Mouse (Mus musculus) yolk sac, embryonic 10.5 days (tissue): ENCODE data around the gene Acap3.

Experiments
- DNase-seq: peaks from one replicate; pipeline ENCODE4 v3.0.0-alpha.2; 2017; ENCODE audit warnings: low spot score

The Acap3 gene

GRCm38 (mm10) chr4:155886330-155886729, 5.3 kb upstream of the Acap3 start:
- DNase-seq, result no peak

GRCm38 (mm10) chr4:155887674-155888073, 3.9 kb upstream of the Acap3 start:
- DNase-seq, result no peak

- no peak for DNase-seq
Observed at GRCm38 (mm10) chr4:155888181-155888580, 3.4 kb upstream of the Acap3 start.

GRCm38 (mm10) chr4:155889316-155889715, 2.3 kb upstream of the Acap3 start:
- no peak for DNase-seq

- DNase-seq, result peak; percentile 8
Observed at GRCm38 (mm10) chr4:155891011-155891471, 581 bp upstream of the Acap3 start.

- peak; percentile 89 for DNase-seq
Observed at GRCm38 (mm10) chr4:155892017-155892416, 395 bp downstream of the Acap3 start.

- no peak for DNase-seq
Observed at GRCm38 (mm10) chr4:155892438-155893211, 1.0 kb downstream of the Acap3 start.

- no peak for DNase-seq
Observed at GRCm38 (mm10) chr4:155893212-155893690, 1.6 kb downstream of the Acap3 start.

GRCm38 (mm10) chr4:155894311-155894881, 2.8 kb downstream of the Acap3 start:
- peak; percentile 33 for DNase-seq

GRCm38 (mm10) chr4:155895216-155895615, 3.6 kb downstream of the Acap3 start:
- no peak for DNase-seq

GRCm38 (mm10) chr4:155895826-155896225, 4.2 kb downstream of the Acap3 start:
- DNase-seq, result no peak

GRCm38 (mm10) chr4:155896461-155896860, 4.8 kb downstream of the Acap3 start:
- no peak for DNase-seq

- DNase-seq, result no peak
Observed at GRCm38 (mm10) chr4:155898318-155898717, 6.7 kb downstream of the Acap3 start.

GRCm38 (mm10) chr4:155899355-155899754, 7.7 kb downstream of the Acap3 start:
- no peak for DNase-seq

GRCm38 (mm10) chr4:155901205-155901604, 9.6 kb downstream of the Acap3 start:
- no peak for DNase-seq

- DNase-seq, result no peak
Observed at GRCm38 (mm10) chr4:155903246-155903645, 11.6 kb downstream of the Acap3 start.

- no peak for DNase-seq
Observed at GRCm38 (mm10) chr4:155904318-155905102, 12.9 kb downstream of the Acap3 start.

- no peak for DNase-seq
Observed at GRCm38 (mm10) chr4:155905634-155906033, 14.0 kb downstream of the Acap3 start.

- DNase-seq, result no peak
Observed at GRCm38 (mm10) chr4:155906125-155906524, 14.5 kb downstream of the Acap3 start.

- DNase-seq, result no peak
Observed at GRCm38 (mm10) chr4:155907003-155907402, 15.4 kb downstream of the Acap3 start.

GRCm38 (mm10) chr4:155908281-155908680, 16.7 kb downstream of the Acap3 start:
- DNase-seq, result no peak

- no peak for DNase-seq
Observed at GRCm38 (mm10) chr4:155908751-155909150, 17.1 kb downstream of the Acap3 start.

- no peak for DNase-seq
Observed at GRCm38 (mm10) chr4:155932031-155932430, 40.4 kb downstream of the Acap3 start.
